Mouse (Mus musculus) inflammation-experienced regulatory T-cells, adult 6 months (primary cell): ENCODE data around the gene Gpr84. TPM values are rescaled to one million over a fixed set of nuclear protein-coding genes. Genes with fewer than 3 reads are reported as not detected.
A peak's percentile ranks its signal among the peaks of the same experiment; 100 is the strongest.

ENCODE experiments used
- ATAC-seq: one replicate; pipeline ENCODE4 v1.8.0; 2017
- polyA plus RNA-seq, 3 experiments: library from polyadenylated mRNA; unstranded; fragments of 100-300 nt; shearing (Covaris generic); gene quantifications; one replicate each; pipeline ENCODE4 v1.2.1; 2017

Gene Gpr84
- polyA plus RNA-seq: not detected

DNA sequence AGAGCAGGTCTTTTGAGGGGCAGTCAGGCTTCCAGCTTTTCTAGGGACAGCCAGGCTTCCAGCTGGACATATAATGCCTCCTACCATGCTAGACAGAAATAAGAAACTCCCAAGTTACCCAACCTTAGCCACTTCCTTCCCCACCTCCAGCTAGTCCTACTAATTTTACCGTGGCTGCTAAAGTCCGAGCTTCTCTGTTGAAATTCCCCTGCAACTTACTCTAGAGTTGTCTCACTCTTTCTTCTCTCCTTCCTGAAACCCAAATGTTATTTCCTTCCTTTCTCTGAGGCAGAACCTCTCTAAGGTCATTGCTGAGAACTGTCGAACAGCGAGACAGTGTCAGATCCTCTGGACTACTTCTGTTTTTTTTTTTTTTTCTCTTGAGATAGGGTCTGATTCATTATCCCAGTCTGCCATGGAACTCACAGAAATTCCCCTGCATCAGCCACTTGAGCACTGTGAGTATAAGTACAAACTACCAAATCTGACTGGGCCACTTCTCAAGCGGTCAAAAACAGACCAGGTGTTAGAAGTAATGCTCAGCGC is at the start of gene Gpr84:
Gene Gpr84 (minus strand): TSS at position 248 of the 546 bp plus-strand sequence.
- no peak for ATAC-seq

DNA sequence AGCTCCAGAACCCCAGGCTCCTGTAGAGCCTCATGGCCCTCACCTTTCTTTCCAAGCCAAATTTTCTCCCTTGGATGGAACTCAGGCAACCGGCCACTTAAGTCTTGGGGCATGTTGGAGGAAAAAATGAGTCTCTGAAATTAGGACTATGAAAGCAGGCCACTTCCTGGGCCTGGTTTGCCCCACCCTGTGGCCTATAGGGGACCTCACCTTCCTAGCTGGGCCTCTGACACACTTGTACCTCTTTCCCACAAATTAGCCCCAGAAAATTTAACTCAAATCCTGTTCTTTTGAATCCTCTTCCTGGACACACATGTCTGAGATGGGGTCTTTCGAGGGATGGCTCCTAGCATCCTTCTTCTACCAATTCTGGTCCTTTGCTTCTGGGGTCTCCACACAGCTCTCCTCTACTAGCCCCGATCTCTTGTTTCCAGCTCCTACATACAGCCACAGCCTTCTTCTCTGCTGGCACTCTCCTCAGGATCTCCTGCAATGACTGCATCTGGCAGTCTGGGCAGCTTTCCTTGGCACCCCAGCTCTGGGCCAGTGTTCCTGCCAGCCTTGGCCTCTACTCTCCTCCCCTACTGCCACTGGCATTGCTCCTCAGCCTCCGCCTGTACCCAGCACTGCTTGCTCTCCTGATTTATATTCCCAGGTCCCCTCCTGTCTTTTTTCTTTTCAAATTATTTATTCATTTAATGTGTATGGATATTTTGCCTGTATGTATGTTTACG is 49.6 kb upstream of the Gpr84 start:
- ATAC-seq: no peak

DNA sequence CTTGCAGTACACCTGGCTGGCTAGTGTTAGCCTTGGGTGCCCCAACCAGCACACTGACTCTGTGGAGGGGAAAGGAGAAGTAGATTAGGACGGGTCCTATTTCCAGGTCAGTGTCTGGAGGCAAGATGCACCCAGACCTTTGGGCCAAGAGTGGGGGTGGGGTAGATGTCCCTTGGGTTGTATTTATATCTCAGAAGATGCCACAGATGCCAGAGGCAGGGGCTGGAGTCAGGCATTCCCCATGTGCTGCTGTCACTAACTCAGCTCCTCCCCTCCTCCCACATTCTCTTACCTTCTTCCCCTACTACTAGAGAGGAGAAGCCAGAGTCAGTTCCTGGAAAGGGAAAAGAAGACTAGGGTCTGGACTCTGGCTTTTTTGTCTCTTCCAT is 48.7 kb upstream of the Gpr84 start:
- ATAC-seq: no peak

DNA sequence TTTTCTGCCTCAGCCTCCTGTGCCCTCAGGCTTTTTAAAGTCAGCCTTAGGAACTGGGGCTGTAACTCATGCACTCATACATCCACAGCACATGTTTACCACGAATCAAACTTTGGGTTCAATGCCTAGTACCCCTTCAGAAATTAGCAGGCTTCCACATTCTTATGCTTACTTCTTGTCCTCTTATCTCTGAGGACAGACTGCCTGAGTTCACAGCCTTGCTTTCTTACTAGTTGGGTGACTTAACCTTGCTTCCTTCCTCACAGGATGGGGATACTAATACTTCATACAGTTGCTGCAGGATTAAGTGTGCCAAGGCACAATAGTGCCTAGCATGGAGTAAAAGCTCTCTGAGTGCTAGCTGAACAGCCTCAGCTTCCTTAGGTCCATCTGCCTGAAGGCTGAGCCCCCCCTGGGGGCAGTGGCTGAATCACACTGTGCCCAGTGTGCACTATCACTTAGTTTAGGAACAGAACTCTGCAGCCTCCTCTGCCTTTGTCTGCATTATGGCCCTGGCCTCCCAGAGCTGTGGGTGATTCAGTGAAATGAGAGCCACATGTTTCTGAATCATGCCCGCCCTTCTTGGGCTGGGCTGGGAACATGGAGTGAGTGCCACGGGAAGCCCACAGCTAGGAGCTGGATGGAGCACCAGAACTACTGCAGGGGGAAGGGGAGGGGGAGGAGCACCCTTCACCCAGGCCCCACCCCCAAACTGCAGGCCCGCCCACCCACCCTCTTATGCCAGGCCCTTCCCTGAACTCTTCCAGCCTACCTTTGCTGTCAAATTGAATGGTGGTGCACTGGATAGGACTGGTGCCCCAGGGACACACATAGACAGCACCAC is 48.1 kb upstream of the Gpr84 start:
- no peak for ATAC-seq

DNA sequence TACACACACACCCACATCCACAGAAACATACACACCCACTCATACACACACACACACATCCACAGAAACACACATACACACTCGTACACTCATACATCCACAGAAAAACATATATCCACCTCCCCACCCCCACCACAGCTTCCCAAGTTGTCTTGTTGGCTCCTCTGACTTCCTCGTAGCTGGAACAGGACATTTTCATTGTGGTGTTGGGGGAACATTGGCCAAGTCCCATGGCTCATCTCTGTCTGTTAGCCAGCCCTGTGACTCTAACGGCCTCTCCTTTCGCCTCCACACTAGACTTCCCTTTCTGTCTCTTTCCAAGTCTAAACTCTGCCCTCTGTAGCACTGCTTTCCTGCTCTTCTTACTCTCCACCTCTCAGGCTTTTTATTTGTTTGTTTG is 47.4 kb upstream of the Gpr84 start:
- no peak for ATAC-seq

DNA sequence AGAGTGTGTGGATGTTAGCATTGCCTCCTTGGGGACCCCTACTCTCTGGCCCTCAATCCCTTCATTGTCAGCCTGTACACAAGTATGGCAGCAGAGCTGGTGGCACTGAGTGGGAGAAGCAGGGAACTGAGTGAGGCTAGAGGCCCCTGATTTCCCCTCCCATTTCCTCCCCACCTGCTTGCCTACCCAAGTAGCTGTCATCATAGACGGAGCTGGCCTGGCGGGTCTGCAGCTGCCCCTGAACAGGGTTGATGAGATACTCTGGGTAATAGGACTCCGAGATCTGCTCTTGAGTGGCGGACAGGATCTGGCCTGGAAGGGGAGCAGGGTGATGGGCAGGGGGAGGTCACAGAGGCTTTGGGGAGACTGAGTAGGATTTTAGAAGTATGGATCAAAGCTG is 45.7 kb upstream of the Gpr84 start:
- no peak for ATAC-seq

DNA sequence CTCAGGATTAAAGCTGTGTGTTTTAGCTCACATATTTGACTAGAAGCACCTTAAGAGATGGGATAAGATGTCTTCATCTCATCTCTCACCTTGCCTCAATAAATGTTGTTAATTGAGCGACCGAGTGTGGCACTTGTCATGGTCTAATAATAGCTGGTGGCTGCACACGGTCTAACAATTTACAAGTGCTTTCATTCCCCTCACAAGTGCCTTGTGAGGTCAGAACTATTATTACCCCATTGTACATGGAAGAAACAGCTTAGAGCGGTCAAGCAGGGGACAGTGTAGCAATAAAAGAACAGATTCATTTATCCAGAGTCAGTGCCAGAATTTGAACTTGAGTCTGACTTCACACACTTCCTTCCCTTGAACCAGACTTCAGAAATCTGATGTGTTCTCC is 45.0 kb upstream of the Gpr84 start:
- no peak for ATAC-seq

DNA sequence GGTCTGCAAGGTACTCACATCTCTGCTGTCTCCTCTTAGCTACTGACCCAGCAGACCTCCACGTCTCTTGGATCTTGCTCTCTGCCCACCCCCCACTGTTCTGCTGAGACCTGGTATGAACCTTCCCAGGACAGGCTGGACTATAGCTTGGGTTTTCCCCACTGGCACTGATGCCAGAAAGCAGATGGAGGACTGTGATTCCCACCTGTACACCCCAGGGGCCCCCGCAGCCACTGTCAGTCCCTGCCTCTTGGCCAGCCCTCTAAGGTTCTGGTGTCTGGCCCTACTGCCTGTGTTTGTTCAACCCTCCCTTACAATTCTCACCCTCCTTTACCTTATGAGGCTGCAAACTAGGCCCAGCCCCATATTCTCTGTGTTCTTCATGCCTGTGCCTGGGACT is 44.3 kb upstream of the Gpr84 start:
- no peak for ATAC-seq

DNA sequence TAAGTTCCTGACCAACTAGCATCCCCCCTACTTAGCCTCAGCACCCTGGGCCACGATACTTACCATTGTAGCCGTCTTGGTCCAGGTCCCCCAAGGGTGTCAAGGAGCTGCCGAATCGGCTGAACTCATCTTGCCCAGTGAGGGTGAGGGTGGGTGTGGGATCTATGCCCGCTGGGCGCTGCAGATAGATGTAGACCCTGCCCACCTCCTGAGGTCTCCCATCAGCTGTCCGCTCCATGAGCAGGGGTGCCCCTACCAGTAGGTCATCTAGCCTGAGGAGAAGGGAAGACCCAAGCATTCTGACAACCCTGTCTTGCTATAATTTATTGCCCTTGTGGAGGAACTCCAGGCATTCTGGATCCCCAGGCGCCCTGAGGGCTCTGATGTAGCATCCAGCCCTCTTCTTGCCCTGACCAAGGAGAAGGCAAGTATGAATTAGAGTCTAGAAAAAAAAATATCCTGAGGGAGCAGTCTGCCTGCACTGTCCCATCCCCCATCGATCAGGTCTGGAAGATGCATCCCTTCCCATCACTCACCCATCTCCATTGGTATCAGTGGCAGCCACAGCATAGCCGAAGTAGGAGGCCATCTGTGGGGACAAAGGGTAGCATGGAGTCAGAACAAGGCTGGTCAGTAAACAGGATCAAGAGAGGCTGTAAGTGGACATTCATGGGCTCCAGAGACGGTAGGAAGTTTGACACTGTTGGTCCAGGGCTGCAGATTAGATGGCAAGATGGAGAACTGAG is 43.3 kb upstream of the Gpr84 start:
- no peak for ATAC-seq

DNA sequence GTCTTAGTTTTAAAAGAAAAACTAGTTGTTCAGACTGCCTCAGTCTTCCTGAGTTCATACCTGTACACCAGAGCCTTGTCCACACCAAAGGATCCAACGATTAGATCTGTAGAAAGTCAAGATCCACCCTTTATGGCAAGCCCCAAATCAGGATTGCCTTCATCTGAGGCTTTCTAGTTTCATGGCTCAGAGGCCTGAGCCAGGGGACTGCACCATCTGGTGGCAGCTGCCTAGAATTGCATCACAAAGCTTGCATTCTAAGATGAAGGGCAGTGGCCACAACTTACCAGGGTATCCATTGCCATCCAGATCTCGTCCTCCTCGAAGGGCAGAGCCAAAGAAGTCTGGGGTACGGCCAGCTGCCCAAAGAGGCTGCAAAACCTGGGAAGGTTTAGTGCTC is 42.4 kb upstream of the Gpr84 start:
- no peak for ATAC-seq

DNA sequence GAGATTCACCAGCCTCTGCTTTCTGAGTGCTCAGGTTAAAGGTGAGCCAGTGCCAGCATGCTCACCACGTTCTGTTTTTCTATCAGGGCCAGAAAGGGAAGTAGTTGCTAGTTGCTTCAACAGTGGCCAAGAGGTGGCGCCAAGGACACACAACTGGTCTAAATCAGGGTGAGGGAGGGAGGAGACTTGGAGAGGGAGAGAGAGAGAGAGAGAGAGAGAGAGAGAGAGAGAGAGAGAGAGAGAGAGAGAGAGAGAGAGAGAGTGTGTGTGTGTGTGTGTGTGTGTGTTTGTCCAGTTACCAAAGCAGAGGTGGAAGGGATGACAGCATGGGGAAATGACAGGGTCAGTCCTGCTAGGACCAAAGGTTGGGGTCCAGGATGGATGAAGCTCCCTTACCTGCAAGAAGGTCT is 36.9 kb upstream of the Gpr84 start:
- no peak for ATAC-seq

DNA sequence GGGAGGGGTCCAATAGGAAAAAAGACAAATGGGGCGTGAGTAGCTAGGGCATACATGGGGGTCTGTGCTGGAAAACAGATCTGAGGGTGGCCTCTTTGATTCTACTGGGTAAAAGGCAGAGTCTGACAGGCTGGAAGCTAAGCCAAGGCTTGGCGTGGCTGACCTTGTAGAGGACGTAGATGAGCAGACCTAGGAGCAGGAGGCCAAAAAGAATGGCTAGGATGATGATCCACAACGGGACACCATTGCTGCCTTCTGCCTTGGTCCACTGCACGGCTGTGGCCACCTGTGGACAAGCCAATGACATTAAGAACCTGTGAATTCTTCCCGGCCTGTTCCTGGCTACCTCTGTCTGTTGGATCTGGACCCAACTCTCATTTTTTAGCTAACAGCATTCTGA is 35.4 kb upstream of the Gpr84 start:
- ATAC-seq: no peak

DNA sequence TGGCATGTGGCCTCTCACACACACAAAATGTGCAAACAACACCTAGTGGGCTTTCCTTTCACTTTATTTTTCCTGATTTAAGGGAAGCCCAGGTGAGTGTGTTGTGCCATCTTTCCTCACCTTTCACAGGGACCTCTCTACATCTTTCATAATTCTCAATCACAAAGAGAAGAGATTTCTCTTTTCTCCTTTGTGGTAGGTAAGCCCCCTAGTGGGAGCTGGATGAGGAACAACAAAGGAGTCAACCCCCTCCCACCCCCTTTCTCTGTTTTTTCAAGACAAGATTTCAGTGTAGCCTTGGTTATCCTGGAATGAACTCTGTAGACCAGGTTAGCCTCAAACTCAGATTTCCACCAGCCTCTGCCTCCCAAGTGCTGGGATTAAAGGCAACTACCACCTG is 33.1 kb upstream of the Gpr84 start:
- ATAC-seq: no peak

DNA sequence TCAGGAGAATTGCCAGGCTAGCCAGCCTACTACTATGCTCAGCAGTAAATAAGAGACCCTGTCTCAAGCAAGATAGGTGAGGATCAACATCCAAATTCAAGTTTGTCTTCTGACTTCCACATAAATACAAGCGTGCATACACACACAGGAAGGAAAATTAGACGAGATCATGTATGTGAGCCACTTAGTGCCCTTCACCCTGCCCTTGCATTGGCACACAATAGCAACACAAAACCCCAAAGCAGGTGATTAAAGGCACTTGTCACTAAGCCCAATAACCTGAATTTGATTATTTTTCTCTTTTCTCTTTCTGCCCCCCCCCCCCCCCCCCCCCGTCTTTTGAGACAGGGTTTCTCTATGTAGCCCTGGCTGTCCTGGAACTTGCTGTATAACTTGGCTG is 32.6 kb upstream of the Gpr84 start:
- ATAC-seq: no peak

DNA sequence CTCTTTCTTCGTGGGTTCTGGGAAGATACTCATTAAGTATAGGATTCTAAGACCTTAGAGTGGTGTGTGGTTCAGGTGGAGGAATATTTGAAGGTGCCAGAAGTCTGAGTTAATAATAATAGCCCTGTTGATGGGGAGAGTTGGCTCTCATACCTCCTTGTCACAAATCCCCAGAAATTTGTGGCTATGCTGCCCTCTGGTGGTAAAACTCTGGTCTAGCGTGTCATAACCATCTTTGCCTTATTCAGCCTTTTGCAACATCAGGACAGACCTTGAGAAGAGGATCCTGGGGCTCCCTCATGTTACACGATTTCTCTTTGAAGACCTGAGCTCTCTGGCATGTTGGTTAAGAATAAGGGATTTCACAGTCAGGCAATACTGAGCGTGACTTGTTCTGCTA is 32.0 kb upstream of the Gpr84 start:
- ATAC-seq: peak; percentile 45

DNA sequence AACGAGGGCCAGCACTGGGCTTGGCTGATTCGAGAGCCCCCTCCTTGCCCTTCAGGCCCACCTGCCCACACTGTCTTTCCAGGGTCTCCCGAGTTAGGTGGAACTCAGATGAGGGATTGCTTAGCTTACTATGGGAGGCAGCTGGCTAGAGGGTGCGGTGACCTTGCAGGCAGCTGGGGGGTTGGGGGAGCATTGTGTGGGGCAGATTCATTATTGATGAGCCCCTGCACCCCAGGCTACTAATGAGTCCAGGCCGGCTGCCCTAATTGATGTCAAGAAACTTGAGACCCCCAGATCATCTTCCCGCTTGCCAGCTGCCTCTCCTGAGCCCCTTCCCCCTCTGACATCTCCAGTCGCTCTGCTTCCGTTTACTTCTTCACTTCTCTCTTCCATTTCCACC is 31.1 kb upstream of the Gpr84 start:
- no peak for ATAC-seq

DNA sequence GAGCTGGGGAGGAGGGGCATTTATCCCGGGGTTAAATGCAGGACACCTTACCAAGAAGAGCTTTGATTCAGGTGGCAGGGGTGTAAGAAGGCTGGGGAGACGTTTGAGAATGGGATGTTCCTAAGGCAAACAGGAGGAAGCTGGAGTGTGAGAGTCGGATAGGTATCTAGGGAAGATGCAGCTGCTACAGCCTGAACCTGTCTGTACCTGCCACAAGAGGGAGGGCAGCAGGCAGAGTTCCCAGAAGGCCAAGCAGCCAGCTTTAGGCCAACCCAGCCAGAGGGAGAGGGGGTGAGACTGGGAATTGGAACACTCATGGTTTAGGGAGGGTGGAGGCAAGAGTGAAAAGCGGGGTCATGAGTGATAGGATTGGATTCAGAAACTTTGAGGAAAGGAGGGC is 30.4 kb upstream of the Gpr84 start:
- no peak for ATAC-seq

DNA sequence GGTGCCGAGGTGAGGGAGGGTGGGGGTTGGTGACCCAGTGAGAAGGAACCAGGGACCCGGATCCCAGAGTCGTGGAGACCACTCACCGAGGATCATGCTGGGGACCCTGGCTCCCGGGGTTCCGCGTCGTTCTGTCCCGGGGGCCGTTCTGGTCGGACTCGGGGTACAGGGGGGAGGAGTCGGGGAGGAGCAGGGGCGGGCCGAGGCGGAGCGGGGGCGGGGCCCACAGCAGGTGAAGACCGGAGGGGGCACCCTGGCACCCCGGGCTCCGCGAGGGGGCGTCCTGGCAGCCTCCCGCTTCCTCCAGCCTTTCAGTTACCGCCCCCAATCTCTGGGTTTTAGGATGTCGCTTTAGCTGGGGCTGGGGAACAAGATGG is 29.5 kb upstream of the Gpr84 start, which contains the start of gene Zfp385a:
Gene Zfp385a (minus strand): TSS at position 133 of the 377 bp plus-strand sequence.
- peak; percentile 57 for ATAC-seq

DNA sequence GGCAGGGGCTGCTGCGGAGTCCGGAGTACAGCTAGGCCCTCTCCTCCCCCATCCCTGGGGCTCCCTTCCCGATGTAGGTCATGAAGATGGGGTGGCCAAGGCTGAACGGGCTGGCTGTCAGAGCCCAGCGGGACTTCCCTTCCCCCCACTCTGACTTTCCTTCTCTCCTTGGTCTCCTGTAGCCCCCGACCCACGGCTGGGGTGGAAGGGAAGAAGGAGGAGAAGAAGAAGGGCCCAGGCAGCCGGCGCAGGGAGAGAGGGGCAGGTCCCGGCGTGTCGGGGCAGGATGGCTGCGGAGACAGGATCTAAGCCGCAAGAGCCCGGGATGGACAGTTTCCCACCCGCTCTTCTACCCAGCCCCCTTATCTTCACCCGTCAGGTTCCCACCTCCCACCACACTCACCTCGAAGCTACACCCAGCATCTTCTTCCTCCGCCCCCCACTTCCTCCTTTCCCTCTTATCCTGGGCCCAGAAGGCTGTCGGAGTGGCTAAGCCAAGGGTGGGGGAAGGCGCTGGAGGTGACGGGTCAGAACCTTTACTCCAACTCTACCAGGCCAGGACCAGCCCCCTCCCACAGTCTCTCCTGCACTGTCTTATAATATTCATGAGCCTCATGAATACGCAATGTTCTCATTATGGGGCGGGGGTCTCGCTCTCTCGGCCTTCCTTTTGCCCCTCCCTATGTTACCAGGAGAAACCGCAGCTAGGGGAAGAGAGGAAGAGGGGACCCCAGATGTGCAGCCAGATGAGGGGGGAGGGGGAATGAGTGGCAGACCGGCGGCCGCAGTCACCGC is 29.0 kb upstream of the Gpr84 start:
- ATAC-seq: no peak

DNA sequence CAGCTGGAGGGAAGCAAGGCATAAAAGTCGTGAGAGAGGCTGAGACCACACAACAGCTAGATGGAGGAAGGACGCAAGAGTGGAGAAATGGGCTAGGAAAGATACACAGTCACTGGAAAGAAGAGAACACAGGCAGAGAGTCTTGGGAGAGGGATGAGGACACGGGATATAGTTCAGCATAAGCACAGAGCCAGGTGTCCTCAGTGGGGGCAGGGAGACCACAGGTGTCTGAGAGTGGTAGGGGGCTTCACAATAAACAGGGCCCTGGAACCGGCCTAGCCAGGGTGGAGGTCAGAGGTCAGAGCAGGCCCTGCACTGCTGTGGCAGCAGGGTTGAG is 28.4 kb upstream of the Gpr84 start:
- no peak for ATAC-seq

DNA sequence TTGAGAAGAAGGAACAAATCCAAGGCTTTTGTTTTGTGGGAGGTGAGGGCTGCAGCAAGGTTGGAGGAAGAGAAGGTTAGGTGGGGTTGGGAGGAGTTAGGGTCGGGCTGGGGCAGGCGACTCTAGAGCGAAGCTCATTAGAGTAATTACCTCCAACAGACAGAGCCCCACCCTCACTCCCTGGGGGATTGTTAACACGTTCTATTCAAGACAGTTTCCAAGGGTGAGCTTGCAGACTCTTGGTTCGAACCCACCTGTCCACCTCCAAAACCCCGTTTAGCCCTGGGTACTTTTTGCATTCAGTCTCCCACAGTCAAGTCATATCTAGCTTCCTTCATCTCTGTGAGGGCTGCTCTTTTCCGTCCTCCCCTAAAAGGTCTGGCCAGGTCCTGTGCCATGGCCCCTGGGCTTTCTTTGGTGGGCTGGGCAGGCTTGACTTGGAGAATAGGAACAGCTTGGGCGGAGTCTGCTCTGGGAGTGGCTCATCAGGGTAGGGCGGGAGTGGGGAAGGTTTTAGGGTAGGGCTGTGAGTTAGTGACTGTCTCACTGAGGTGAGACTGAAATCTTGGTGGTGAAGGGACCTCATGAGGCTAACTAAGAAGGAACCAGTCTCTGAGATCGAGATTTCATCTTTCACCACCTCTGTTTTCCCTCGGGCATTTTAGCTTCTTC is 26.7 kb upstream of the Gpr84 start:
- ATAC-seq: no peak
